Mouse (Mus musculus): Measurements from ENCODE around the gene Fzd7. TPM values are rescaled to one million over a fixed set of nuclear protein-coding genes. Genes with fewer than 3 reads are reported as not detected.

Fzd7 gene
- polyA plus RNA-seq, 1 experiment from 2014 or later, result 3.9 TPM

GRCm38 (mm10) chr1:59484791-59485785, 2.9 kb downstream of the Fzd7 start:
- no peaks in the 10 kb centered on the region for H3K36me3 ChIP-seq (ENCODE audit: control insufficient read depth, insufficient read depth, low read length)
- DNase-seq (ENCODE audit: low spot score) (peak; percentile 22), ATAC-seq (ENCODE audit: low FRiP score, low TSS enrichment) (no peak)
- H3K4me1 ChIP-seq (replicated peaks; ENCODE audit: control insufficient read depth, insufficient read depth), result peaks cover 9% of the 10 kb centered on the region
- H3K4me3 ChIP-seq (ENCODE audit: low read depth, low read length), result peak overlapping the region; percentile 79
- TF ChIP-seq EP300 (optimal IDR thresholded peaks at IDR 0.05), result no peak
- no peaks in the 10 kb centered on the region for H3K27me3 ChIP-seq (ENCODE audit: control insufficient read depth, insufficient read depth, low read length)
- peak overlapping the region; percentile 63 for H3K27ac ChIP-seq (replicated peaks)
- H3K9ac ChIP-seq (ENCODE audit: low read length), result peak overlapping the region; percentile 63
- 18% methylated on average over 16 of the region's 16 CpGs for WGBS
- H3K4me2 ChIP-seq (replicated peaks; ENCODE audit: low read depth), result peak overlapping the region; percentile 95
- H3K9me3 ChIP-seq (ENCODE audit: control insufficient read depth, low read length), result no peaks in the 10 kb centered on the region

- Histone ChIP-seq H3K9me3 (ENCODE audit: control insufficient read depth, low read length) (no peaks in the 10 kb centered on the region), H3K9ac (ENCODE audit: low read length) (peak overlapping the region; percentile 63), H3K4me3 (ENCODE audit: low read depth, low read length) (peak overlapping the region; percentile 79), H3K27me3 (ENCODE audit: control insufficient read depth, insufficient read depth, low read length) (no peaks in the 10 kb centered on the region), H3K4me1 (replicated peaks; ENCODE audit: control insufficient read depth, insufficient read depth) (peaks cover 9% of the 10 kb centered on the region), H3K4me2 (replicated peaks; ENCODE audit: low read depth) (peak overlapping the region; percentile 95), H3K27ac (replicated peaks) (no peak overlapping the region; the same call in 1 of the 2 replicates), H3K36me3 (ENCODE audit: control insufficient read depth, insufficient read depth, low read length) (no peaks in the 10 kb centered on the region)
- ATAC-seq (ENCODE audit: low FRiP score, low TSS enrichment) (no peak), DNase-seq (ENCODE audit: low spot score) (no peak)
- TF ChIP-seq CTCF (IDR thresholded peaks at IDR 0.05; ENCODE audit: low read depth) (no peak), EP300 (optimal IDR thresholded peaks at IDR 0.05) (no peak)
- 46% methylated on average over 4 of the region's 4 CpGs for WGBS
These were observed 3.6 kb downstream of the Fzd7 start for GRCm38 (mm10) chr1:59485803-59486202.

- peaks cover 9% of the 10 kb centered on the region for H3K4me1 ChIP-seq (replicated peaks; ENCODE audit: control insufficient read depth, insufficient read depth)
- ATAC-seq (ENCODE audit: low FRiP score, low TSS enrichment), result 0 out of 2 replicates have a peak, but pooled peaks have one; percentile 10
- WGBS, result 9% methylated on average over 10 of the region's 10 CpGs
- H3K36me3 ChIP-seq (ENCODE audit: control insufficient read depth, insufficient read depth, low read length), result no peaks in the 10 kb centered on the region
- H3K9ac ChIP-seq (ENCODE audit: low read length), result no peak overlapping the region
- H3K27ac ChIP-seq (replicated peaks), result peak overlapping the region; percentile 8
- peak overlapping the region; percentile 12 for H3K4me2 ChIP-seq (replicated peaks; ENCODE audit: low read depth)
- 0 out of 2 replicates have a peak overlapping the region, but pooled peaks have one; percentile 2 for H3K4me3 ChIP-seq (ENCODE audit: low read depth, low read length)
- TF ChIP-seq EP300 (optimal IDR thresholded peaks at IDR 0.05), result no peak
- DNase-seq (ENCODE audit: low spot score), result peak; percentile 47
- no peaks in the 10 kb centered on the region for H3K27me3 ChIP-seq (ENCODE audit: control insufficient read depth, insufficient read depth, low read length)
- H3K9me3 ChIP-seq (ENCODE audit: control insufficient read depth, low read length), result no peaks in the 10 kb centered on the region
These were observed 5.4 kb downstream of the Fzd7 start for GRCm38 (mm10) chr1:59487651-59488051.

- no peak for TF ChIP-seq CTCF (IDR thresholded peaks at IDR 0.05; ENCODE audit: low read depth)
- no peak for TF ChIP-seq EP300 (optimal IDR thresholded peaks at IDR 0.05)
- H3K4me1 ChIP-seq (replicated peaks; ENCODE audit: control insufficient read depth, insufficient read depth), result peaks cover 9% of the 10 kb centered on the region
- no peak overlapping the region; the same call in 1 of the 2 replicates for H3K27ac ChIP-seq (replicated peaks)
- 18% methylated on average over 4 of the region's 4 CpGs for WGBS
- no peaks in the 10 kb centered on the region for H3K36me3 ChIP-seq (ENCODE audit: control insufficient read depth, insufficient read depth, low read length)
- H3K4me2 ChIP-seq (replicated peaks; ENCODE audit: low read depth), result no peak overlapping the region
- no peaks in the 10 kb centered on the region for H3K27me3 ChIP-seq (ENCODE audit: control insufficient read depth, insufficient read depth, low read length)
- no peak overlapping the region for H3K4me3 ChIP-seq (ENCODE audit: low read depth, low read length)
- ATAC-seq (ENCODE audit: low FRiP score, low TSS enrichment) (no peak), DNase-seq (ENCODE audit: low spot score) (no peak)
- H3K9ac ChIP-seq (ENCODE audit: low read length), result no peak overlapping the region
- H3K9me3 ChIP-seq (ENCODE audit: control insufficient read depth, low read length), result no peaks in the 10 kb centered on the region
These were observed 6.3 kb downstream of the Fzd7 start for GRCm38 (mm10) chr1:59488481-59488880.

- TF ChIP-seq CTCF (IDR thresholded peaks at IDR 0.05; ENCODE audit: low read depth) (no peak), EP300 (optimal IDR thresholded peaks at IDR 0.05) (no peak)
- Histone ChIP-seq H3K36me3 (ENCODE audit: control insufficient read depth, insufficient read depth, low read length) (no peaks in the 10 kb centered on the region), H3K27me3 (ENCODE audit: control insufficient read depth, insufficient read depth, low read length) (no peaks in the 10 kb centered on the region), H3K4me2 (replicated peaks; ENCODE audit: low read depth) (no peak overlapping the region), H3K4me1 (replicated peaks; ENCODE audit: control insufficient read depth, insufficient read depth) (peaks cover 9% of the 10 kb centered on the region), H3K9me3 (ENCODE audit: control insufficient read depth, low read length) (no peaks in the 10 kb centered on the region), H3K9ac (ENCODE audit: low read length) (no peak overlapping the region), H3K4me3 (ENCODE audit: low read depth, low read length) (no peak overlapping the region), H3K27ac (replicated peaks) (peak overlapping the region; percentile 46)
- no peak for ATAC-seq (ENCODE audit: low FRiP score, low TSS enrichment)
- DNase-seq (ENCODE audit: low spot score), result no peak
- 36% methylated on average over 4 of the region's 4 CpGs for WGBS
These were observed 6.8 kb downstream of the Fzd7 start for GRCm38 (mm10) chr1:59488991-59489390.

- 78% methylated on average over 9 of the region's 9 CpGs for WGBS
- Histone ChIP-seq H3K9ac (ENCODE audit: low read length) (no peak overlapping the region), H3K27ac (replicated peaks) (no peak overlapping the region), H3K9me3 (ENCODE audit: control insufficient read depth, low read length) (no peaks in the 10 kb centered on the region), H3K27me3 (ENCODE audit: control insufficient read depth, insufficient read depth, low read length) (no peaks in the 10 kb centered on the region), H3K4me2 (replicated peaks; ENCODE audit: low read depth) (no peak overlapping the region), H3K4me1 (replicated peaks; ENCODE audit: control insufficient read depth, insufficient read depth) (no peaks in the 10 kb centered on the region; the same call in 1 of the 2 replicates), H3K36me3 (ENCODE audit: control insufficient read depth, insufficient read depth, low read length) (no peaks in the 10 kb centered on the region), H3K4me3 (ENCODE audit: low read depth, low read length) (no peak overlapping the region)
- no peak for ATAC-seq (ENCODE audit: low FRiP score, low TSS enrichment)
- no peak for DNase-seq (ENCODE audit: low spot score)
- no peak for TF ChIP-seq CTCF (IDR thresholded peaks at IDR 0.05; ENCODE audit: low read depth)
- no peak for TF ChIP-seq EP300 (optimal IDR thresholded peaks at IDR 0.05)
These were observed 9.3 kb downstream of the Fzd7 start for GRCm38 (mm10) chr1:59491517-59491916.
